Mouse (Mus musculus) forebrain, embryonic 16.5 days (tissue): ENCODE results near the gene Samd4. TPM values are rescaled to one million over a fixed set of nuclear protein-coding genes. Genes with fewer than 3 reads are reported as not detected.
"Not testable (repeated sequence)": the region's sequence is repeated elsewhere in the genome, so short reads cannot be mapped to it uniquely, and the experiment has no call there.

ENCODE experiments used
- ATAC-seq: fragments of 200-750 bp; cut with Nextera tagmentation; 2 replicates; pipeline ENCODE4 v1.8.0; 2017; ENCODE audit warnings: mild to moderate bottlenecking, moderate library complexity
- H3K27ac ChIP-seq: fragments of 300-500 bp; sonication (generic); 2 replicates; pipeline ENCODE4 v1.5.1; 2014; ENCODE audit warnings: low read length, control low read depth
- H3K27me3 ChIP-seq: fragments of 300-500 bp; sonication (generic); replicated peaks from 2 replicates; pipeline ENCODE4 v1.6.1; 2014; ENCODE audit warnings: low read length; ENCODE audit not compliant: control insufficient read depth, insufficient read depth
- H3K36me3 ChIP-seq: fragments of 300-500 bp; sonication (generic); 2 replicates; pipeline ENCODE4 v1.6.1; 2014; ENCODE audit not compliant: control insufficient read depth, insufficient read depth
- H3K4me1 ChIP-seq: fragments of 300-500 bp; sonication (generic); replicated peaks from 2 replicates; pipeline ENCODE4 v1.6.1; 2014; ENCODE audit warnings: low read length; ENCODE audit not compliant: control insufficient read depth, insufficient read depth
- H3K4me2 ChIP-seq: fragments of 300-500 bp; sonication (generic); 2 replicates; pipeline ENCODE4 v1.6.1; 2014; ENCODE audit warnings: mild to moderate bottlenecking, low read length, control low read depth
- H3K4me3 ChIP-seq: fragments of 300-500 bp; sonication (generic); replicated peaks from 2 replicates; pipeline ENCODE4 v1.5.1; 2014; ENCODE audit warnings: mild to moderate bottlenecking, low read length, control low read depth
- H3K9ac ChIP-seq: fragments of 300-500 bp; sonication (generic); replicated peaks from 2 replicates; pipeline ENCODE4 v1.6.1; 2014; ENCODE audit warnings: low read depth, low read length, control low read depth
- H3K9me3 ChIP-seq: fragments of 300-500 bp; sonication (generic); 2 replicates; pipeline ENCODE4 v1.6.1; 2016; ENCODE audit warnings: low read length; ENCODE audit not compliant: control insufficient read depth
- WGBS: fragments of 180-500 bp; shearing (Covaris S2); extraction: QIAGEN DNeasy Blood & Tissue Kit; methylation state at CpG from one replicate; pipeline ENCODE4 v1.1.7; 2014; 5-methylcytosine and 5-hydroxymethylcytosine counted together
- polyA plus RNA-seq: library from polyadenylated mRNA; unstranded; fragments of >200 nt; fragmentation: Nextera tagmentation; extraction: Ambion mirVana; gene quantifications from 2 replicates; pipeline ENCODE4 v1.2.1, GENCODE M21; 2015

Gene Samd4
- polyA plus RNA-seq, 1 experiment from 2014 or later = 6.6 TPM

DNA sequence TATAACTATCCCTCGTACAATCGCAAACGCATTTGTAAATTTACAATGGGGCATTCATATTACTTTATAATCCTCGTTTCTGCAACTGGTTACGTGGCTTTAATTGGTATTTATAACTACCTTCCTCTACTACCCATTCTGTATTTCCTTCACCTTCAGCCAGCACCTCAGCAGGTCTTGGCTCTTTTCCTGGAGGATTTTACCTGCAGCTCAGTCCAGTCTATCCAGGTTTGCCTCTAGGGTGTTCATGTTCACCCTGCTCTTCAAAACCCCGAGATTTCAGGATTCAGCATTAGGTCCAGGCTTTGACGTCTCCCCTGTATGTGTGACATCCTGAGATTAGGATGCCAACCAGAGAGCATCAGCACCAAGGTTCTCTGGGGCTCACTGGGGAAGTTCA, 227.7 kb downstream of the Samd4 start:
- 81% methylated on average over 6 of the region's 7 CpGs for WGBS

GRCm38 (mm10) chr14:47111341-47111740, 228.7 kb downstream of the Samd4 start:
- no peaks in the 10 kb centered on the region for H3K9me3 ChIP-seq
- no peak overlapping the region for H3K4me3 ChIP-seq
- ATAC-seq = no peak
- H3K36me3 ChIP-seq = no peaks in the 10 kb centered on the region
- no peak overlapping the region for H3K27ac ChIP-seq
- H3K27me3 ChIP-seq = 0 out of 2 replicates have a peak, but pooled peaks cover 2% of the 10 kb centered on the region
- H3K4me2 ChIP-seq = no peak overlapping the region
- no peak overlapping the region for H3K9ac ChIP-seq
- H3K4me1 ChIP-seq = no peaks in the 10 kb centered on the region
- WGBS = 49% methylated on average over 9 of the region's 9 CpGs

More for the DNA sequence above, 227.7 kb downstream of the Samd4 start:
- not testable (repeated sequence) for H3K4me1 ChIP-seq, H3K9me3 ChIP-seq, H3K9ac ChIP-seq, H3K27me3 ChIP-seq, H3K4me2 ChIP-seq, H3K27ac ChIP-seq, H3K36me3 ChIP-seq, H3K4me3 ChIP-seq, ATAC-seq

- no peak overlapping the region for H3K4me2 ChIP-seq
- no peak overlapping the region for H3K9ac ChIP-seq
- ATAC-seq = no peak
- no peaks in the 10 kb centered on the region for H3K4me1 ChIP-seq
- H3K27me3 ChIP-seq = 0 out of 2 replicates have a peak, but pooled peaks cover 2% of the 10 kb centered on the region
- H3K4me3 ChIP-seq = no peak overlapping the region
- 68% methylated on average over 9 of the region's 9 CpGs for WGBS
- H3K27ac ChIP-seq = no peak overlapping the region
- no peaks in the 10 kb centered on the region for H3K36me3 ChIP-seq
- H3K9me3 ChIP-seq = no peaks in the 10 kb centered on the region
Measured at GRCm38 (mm10) chr14:47115154-47115553, 232.5 kb downstream of the Samd4 start.

- Histone ChIP-seq H3K4me1 (no peaks in the 10 kb centered on the region), H3K9me3 (no peaks in the 10 kb centered on the region), H3K27ac (no peak overlapping the region), H3K36me3 (no peaks in the 10 kb centered on the region), H3K4me3 (no peak overlapping the region), H3K27me3 (0 out of 2 replicates have a peak, but pooled peaks cover under 1% of the 10 kb centered on the region), H3K9ac (no peak overlapping the region), H3K4me2 (no peak overlapping the region)
- ATAC-seq = no peak
- WGBS = 89% methylated on average over 8 of the region's 10 CpGs
Measured at GRCm38 (mm10) chr14:47116062-47116762, 233.6 kb downstream of the Samd4 start.

GRCm38 (mm10) chr14:47117522-47117921, 234.9 kb downstream of the Samd4 start:
- Histone ChIP-seq H3K4me1 (no peaks in the 10 kb centered on the region), H3K27me3 (no peaks in the 10 kb centered on the region), H3K9me3 (no peaks in the 10 kb centered on the region), H3K9ac (no peak overlapping the region), H3K4me3 (no peak overlapping the region), H3K4me2 (no peak overlapping the region), H3K27ac (no peak overlapping the region), H3K36me3 (no peaks in the 10 kb centered on the region)
- WGBS = 77% methylated on average over 7 of the region's 7 CpGs
- ATAC-seq = no peak

- Histone ChIP-seq H3K4me1 (no peaks in the 10 kb centered on the region), H3K27me3 (no peaks in the 10 kb centered on the region), H3K4me3 (no peak overlapping the region), H3K9ac (no peak overlapping the region), H3K27ac (no peak overlapping the region), H3K9me3 (no peaks in the 10 kb centered on the region), H3K4me2 (no peak overlapping the region), H3K36me3 (no peaks in the 10 kb centered on the region)
- ATAC-seq = no peak
- 87% methylated on average over 5 of the region's 5 CpGs for WGBS
Measured at GRCm38 (mm10) chr14:47127987-47128386, 245.3 kb downstream of the Samd4 start.

GRCm38 (mm10) chr14:47133948-47134347, 251.3 kb downstream of the Samd4 start:
- 76% methylated on average over 10 of the region's 10 CpGs for WGBS
- Histone ChIP-seq H3K36me3 (no peaks in the 10 kb centered on the region), H3K27me3 (no peaks in the 10 kb centered on the region), H3K4me1 (no peaks in the 10 kb centered on the region), H3K9me3 (no peaks in the 10 kb centered on the region), H3K4me3 (no peak overlapping the region), H3K9ac (no peak overlapping the region), H3K27ac (no peak overlapping the region), H3K4me2 (no peak overlapping the region)
- ATAC-seq = no peak

- H3K4me2 ChIP-seq = no peak overlapping the region
- no peaks in the 10 kb centered on the region for H3K36me3 ChIP-seq
- H3K9me3 ChIP-seq = no peaks in the 10 kb centered on the region
- no peak overlapping the region for H3K27ac ChIP-seq
- H3K4me3 ChIP-seq = no peak overlapping the region
- no peak overlapping the region for H3K9ac ChIP-seq
- ATAC-seq = no peak
- H3K27me3 ChIP-seq = no peaks in the 10 kb centered on the region
- H3K4me1 ChIP-seq = no peaks in the 10 kb centered on the region
- 86% methylated on average over 5 of the region's 5 CpGs for WGBS
Measured at GRCm38 (mm10) chr14:47136637-47137036, 254.0 kb downstream of the Samd4 start.

- no peak overlapping the region for H3K9ac ChIP-seq
- no peak overlapping the region for H3K4me3 ChIP-seq
- 92% methylated on average over 3 of the region's 3 CpGs for WGBS
- no peaks in the 10 kb centered on the region for H3K9me3 ChIP-seq
- H3K27ac ChIP-seq = no peak overlapping the region
- H3K36me3 ChIP-seq = no peaks in the 10 kb centered on the region
- no peaks in the 10 kb centered on the region for H3K27me3 ChIP-seq
- no peak overlapping the region for H3K4me2 ChIP-seq
- no peaks in the 10 kb centered on the region for H3K4me1 ChIP-seq
- no peak for ATAC-seq
Measured at GRCm38 (mm10) chr14:47138853-47139252, 256.2 kb downstream of the Samd4 start.

DNA sequence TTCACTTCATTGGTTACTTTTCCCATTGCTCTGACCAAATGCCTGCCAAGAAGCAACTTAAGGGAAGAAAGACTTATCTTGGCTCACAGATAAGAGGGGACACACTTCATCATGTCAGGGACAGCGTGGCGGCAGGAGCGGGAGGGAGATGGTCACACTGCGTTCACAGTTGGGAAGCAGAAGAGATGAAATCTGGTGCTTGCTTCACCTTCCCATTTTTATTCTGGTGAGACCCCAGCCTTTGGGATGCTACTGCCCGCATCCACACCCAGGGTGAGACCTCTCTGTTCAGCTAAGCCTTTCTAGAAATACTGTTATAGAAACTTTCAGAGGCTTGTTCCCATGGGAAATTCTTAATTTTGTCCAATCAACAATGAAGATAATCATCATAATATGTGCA, 261.7 kb downstream of the Samd4 start:
- H3K4me2 ChIP-seq = no peak overlapping the region
- no peaks in the 10 kb centered on the region for H3K4me1 ChIP-seq
- H3K36me3 ChIP-seq = no peaks in the 10 kb centered on the region
- H3K4me3 ChIP-seq = no peak overlapping the region
- ATAC-seq = no peak
- no peak overlapping the region for H3K27ac ChIP-seq
- no peak overlapping the region for H3K9ac ChIP-seq
- WGBS = 94% methylated on average over 5 of the region's 5 CpGs
- no peaks in the 10 kb centered on the region for H3K9me3 ChIP-seq
- no peaks in the 10 kb centered on the region for H3K27me3 ChIP-seq
